Mouse (Mus musculus): ENCODE data around the gene Syap1.

DNA sequence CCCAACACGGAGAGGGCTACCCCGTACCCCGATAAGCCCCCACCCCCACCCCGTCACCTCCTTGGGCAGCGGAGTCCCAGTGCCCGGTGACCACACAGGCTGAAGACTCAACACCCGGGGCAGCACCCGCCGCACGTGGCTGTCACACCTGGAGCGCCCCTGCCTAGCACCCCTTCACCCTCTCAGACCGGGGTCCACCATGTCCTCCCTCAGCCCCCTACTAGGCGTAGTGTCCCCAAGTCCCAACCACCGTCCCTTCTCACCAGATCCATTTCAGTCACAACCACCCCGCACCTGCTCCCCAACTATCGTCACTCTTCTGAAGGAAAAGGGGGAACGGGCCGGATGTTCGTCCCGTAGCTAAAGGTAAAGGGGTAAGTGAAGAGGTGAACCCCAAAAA lies 59.5 kb downstream of the Syap1 start:
- TF ChIP-seq POLR2A (IDR thresholded peaks at IDR 0.05; ENCODE audit: control insufficient read depth, extremely low read depth, insufficient read depth, low read length, poor library complexity) (no peak), CTCF (IDR thresholded peaks at IDR 0.05; ENCODE audit: borderline replicate concordance, control insufficient read depth, extremely low read depth, insufficient read depth, low read length, poor library complexity) (no peak)

Measured in thymus, adult 2 months (tissue).